Mouse (Mus musculus) bone marrow macrophage, adult 2 months (primary cell): ENCODE measurements at regions not wholly inside any gene's neighbourhood (a gene's known extent, or its start where the extent isn't known, plus 50 kb on each side); places are given as distances from the start of the nearest gene placed in this dataset.

Source experiments
- CTCF ChIP-seq: IDR thresholded peaks from 2 replicates; pipeline ENCODE4 v1.5.1; 2012; ENCODE audit warnings: low read depth, mild to moderate bottlenecking, low read length, moderate library complexity
- POLR2A ChIP-seq: IDR thresholded peaks from 2 replicates; pipeline ENCODE4 v1.6.1; 2012; ENCODE audit warnings: mild to moderate bottlenecking, low read depth, low read length, borderline replicate concordance

GRCm38 (mm10) chr2:160082106-160082653 is 251.8 kb downstream of the Gm826 start:
- TF ChIP-seq CTCF (no peak), POLR2A (no peak)
